Mouse (Mus musculus): ENCODE measurements around the gene Dtx2. TPM values are rescaled to one million over a fixed set of nuclear protein-coding genes. Genes with fewer than 3 reads are reported as not detected.
A peak's percentile ranks its signal among the peaks of the same experiment; 100 is the strongest.

Gene Dtx2
- total and polyA plus RNA-seq, 2 experiments from 2014 or later, result 14.6 to 27.4 TPM

- Histone ChIP-seq H3K9ac (replicated peaks; ENCODE audit: low read depth, low read length) (no peak overlapping the region), H3K9me3 (replicated peaks; ENCODE audit: control insufficient read depth, low read length) (no peaks in the 10 kb centered on the region), H3K4me2 (ENCODE audit: low read depth, low read length) (no peak overlapping the region), H3K36me3 (replicated peaks; ENCODE audit: control insufficient read depth, insufficient read depth, low read length) (peaks cover 53% of the 10 kb centered on the region), H3K27me3 (ENCODE audit: control insufficient read depth, insufficient read depth, low read length) (no peaks in the 10 kb centered on the region), H3K4me3 (ENCODE audit: low read depth, low read length) (no peak overlapping the region), H3K27ac (ENCODE audit: low read depth) (no peak overlapping the region), H3K4me1 (ENCODE audit: control insufficient read depth, insufficient read depth) (no peaks in the 10 kb centered on the region)
- 83% methylated on average over 9 of the region's 9 CpGs for WGBS
- ATAC-seq (ENCODE audit: insufficient read depth, low read depth) (no peak), DNase-seq (ENCODE audit: low spot score) (no peak)
- TF ChIP-seq CTCF (IDR thresholded peaks at IDR 0.05; ENCODE audit: low read depth) (no peak), EP300 (IDR thresholded peaks at IDR 0.05; ENCODE audit: low read depth) (no peak)
Observed at GRCm38 (mm10) chr5:136026859-136027258, 32.3 kb downstream of the Dtx2 start.

GRCm38 (mm10) chr5:136027612-136028311 lies 33.2 kb downstream of the Dtx2 start:
- Histone ChIP-seq H3K9me3 (replicated peaks; ENCODE audit: control insufficient read depth, low read length) (no peaks in the 10 kb centered on the region), H3K4me1 (ENCODE audit: control insufficient read depth, insufficient read depth) (no peaks in the 10 kb centered on the region), H3K27ac (ENCODE audit: low read depth) (no peak overlapping the region), H3K27me3 (ENCODE audit: control insufficient read depth, insufficient read depth, low read length) (no peaks in the 10 kb centered on the region), H3K4me3 (ENCODE audit: low read depth, low read length) (no peak overlapping the region), H3K4me2 (ENCODE audit: low read depth, low read length) (no peak overlapping the region), H3K9ac (replicated peaks; ENCODE audit: low read depth, low read length) (no peak overlapping the region), H3K36me3 (replicated peaks; ENCODE audit: control insufficient read depth, insufficient read depth, low read length) (peaks cover 62% of the 10 kb centered on the region)
- no peak for ATAC-seq (ENCODE audit: insufficient read depth, low read depth)
- TF ChIP-seq EP300 (IDR thresholded peaks at IDR 0.05; ENCODE audit: low read depth) (no peak), CTCF (IDR thresholded peaks at IDR 0.05; ENCODE audit: low read depth) (peak; percentile 7; the same call in 1 of the 2 replicates)
- 83% methylated on average over 11 of the region's 11 CpGs for WGBS
- DNase-seq (ENCODE audit: low spot score), result no peak

- TF ChIP-seq EP300 (IDR thresholded peaks at IDR 0.05; ENCODE audit: low read depth) (no peak), CTCF (IDR thresholded peaks at IDR 0.05; ENCODE audit: low read depth) (no peak)
- H3K4me3 ChIP-seq (ENCODE audit: low read depth, low read length), result no peak overlapping the region
Observed at GRCm38 (mm10) chr5:136034868-136035267, 40.3 kb downstream of the Dtx2 start.

GRCm38 (mm10) chr5:136035285-136035684 lies 40.7 kb downstream of the Dtx2 start:
- ATAC-seq (ENCODE audit: insufficient read depth, low read depth), result no peak
- no peak for DNase-seq (ENCODE audit: low spot score)
- H3K27ac ChIP-seq (ENCODE audit: low read depth), result no peak overlapping the region
- H3K4me1 ChIP-seq (ENCODE audit: control insufficient read depth, insufficient read depth), result no peaks in the 10 kb centered on the region
- no peak overlapping the region for H3K4me2 ChIP-seq (ENCODE audit: low read depth, low read length)
- H3K4me3 ChIP-seq (ENCODE audit: low read depth, low read length), result no peak overlapping the region
- no peak overlapping the region for H3K9ac ChIP-seq (replicated peaks; ENCODE audit: low read depth, low read length)
- H3K9me3 ChIP-seq (replicated peaks; ENCODE audit: control insufficient read depth, low read length), result no peaks in the 10 kb centered on the region
- TF ChIP-seq EP300 (IDR thresholded peaks at IDR 0.05; ENCODE audit: low read depth) (no peak), CTCF (IDR thresholded peaks at IDR 0.05; ENCODE audit: low read depth) (no peak)
- 85% methylated on average over 1 of the region's 1 CpGs for WGBS
- H3K27me3 ChIP-seq (ENCODE audit: control insufficient read depth, insufficient read depth, low read length), result no peaks in the 10 kb centered on the region
- peaks cover 28% of the 10 kb centered on the region for H3K36me3 ChIP-seq (replicated peaks; ENCODE audit: control insufficient read depth, insufficient read depth, low read length)

More at GRCm38 (mm10) chr5:136034868-136035267, 40.3 kb downstream of the Dtx2 start:
- H3K4me1 ChIP-seq (ENCODE audit: control insufficient read depth, insufficient read depth), result no peaks in the 10 kb centered on the region
- DNase-seq (ENCODE audit: low spot score), result no peak
- H3K9ac ChIP-seq (replicated peaks; ENCODE audit: low read depth, low read length), result no peak overlapping the region
- no peak for ATAC-seq (ENCODE audit: insufficient read depth, low read depth)
- H3K9me3 ChIP-seq (replicated peaks; ENCODE audit: control insufficient read depth, low read length), result no peaks in the 10 kb centered on the region
- peaks cover 32% of the 10 kb centered on the region for H3K36me3 ChIP-seq (replicated peaks; ENCODE audit: control insufficient read depth, insufficient read depth, low read length)
- WGBS, result 77% methylated on average over 4 of the region's 4 CpGs
- H3K27me3 ChIP-seq (ENCODE audit: control insufficient read depth, insufficient read depth, low read length), result no peaks in the 10 kb centered on the region
- H3K27ac ChIP-seq (ENCODE audit: low read depth), result no peak overlapping the region
- no peak overlapping the region for H3K4me2 ChIP-seq (ENCODE audit: low read depth, low read length)

GRCm38 (mm10) chr5:136036667-136037066 lies 42.1 kb downstream of the Dtx2 start:
- Histone ChIP-seq H3K27ac (ENCODE audit: low read depth) (no peak overlapping the region), H3K36me3 (replicated peaks; ENCODE audit: control insufficient read depth, insufficient read depth, low read length) (peaks cover 14% of the 10 kb centered on the region), H3K4me3 (ENCODE audit: low read depth, low read length) (no peak overlapping the region), H3K9ac (replicated peaks; ENCODE audit: low read depth, low read length) (no peak overlapping the region), H3K9me3 (replicated peaks; ENCODE audit: control insufficient read depth, low read length) (no peaks in the 10 kb centered on the region), H3K27me3 (ENCODE audit: control insufficient read depth, insufficient read depth, low read length) (no peaks in the 10 kb centered on the region), H3K4me1 (ENCODE audit: control insufficient read depth, insufficient read depth) (no peaks in the 10 kb centered on the region), H3K4me2 (ENCODE audit: low read depth, low read length) (no peak overlapping the region)
- ATAC-seq (ENCODE audit: insufficient read depth, low read depth) (no peak), DNase-seq (ENCODE audit: low spot score) (no peak)
- WGBS, result 89% methylated on average over 1 of the region's 1 CpGs
- no peak for TF ChIP-seq CTCF (IDR thresholded peaks at IDR 0.05; ENCODE audit: low read depth)
